Mouse (Mus musculus) retina, embryonic 14.5 days (tissue): Measurements from ENCODE around the gene Nme7.

ENCODE experiments used
- DNase-seq: peaks from one replicate; pipeline ENCODE4 v3.0.0-alpha.2; 2015; ENCODE audit warnings: low spot score

The Nme7 gene

DNA sequence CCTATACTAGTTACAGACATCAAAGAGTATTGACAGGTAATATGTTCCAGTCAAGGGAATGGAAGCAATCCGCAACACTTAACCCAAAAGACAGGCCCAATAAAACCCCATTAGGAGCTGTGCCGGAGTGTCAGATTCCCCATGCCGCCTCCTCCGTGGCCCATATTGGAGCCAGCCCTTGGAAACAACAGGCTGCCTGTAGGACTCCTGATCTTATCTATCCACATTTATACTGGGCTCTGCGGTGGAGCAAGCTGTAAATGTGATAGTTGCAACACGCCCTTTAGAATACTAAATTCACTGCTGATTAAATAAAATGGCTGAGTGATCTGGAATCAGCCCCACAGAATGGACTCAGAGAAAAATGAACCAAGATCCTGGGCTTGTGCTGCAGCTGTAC is 130.1 kb downstream of the Nme7 start:
- no peak for DNase-seq

DNA sequence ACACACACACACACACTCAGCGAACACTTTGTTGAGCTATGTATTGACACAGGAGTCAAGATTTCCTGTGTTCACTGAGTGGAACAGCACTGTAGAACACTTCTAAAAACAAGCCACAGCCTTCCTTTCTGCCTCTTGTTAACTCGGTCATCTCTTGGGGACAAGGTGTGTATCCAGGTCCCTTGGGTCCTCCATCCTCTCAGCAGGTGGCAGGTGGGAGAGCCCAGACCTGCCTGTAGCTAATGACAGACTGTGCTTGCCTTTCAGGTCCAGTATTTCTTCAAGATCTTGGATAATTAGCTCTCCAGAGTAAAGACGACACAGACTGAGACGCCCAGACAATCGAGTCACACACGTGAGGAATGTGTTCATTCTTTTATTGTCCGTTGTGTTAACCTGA is 132.8 kb downstream of the Nme7 start:
- no peak for DNase-seq

DNA sequence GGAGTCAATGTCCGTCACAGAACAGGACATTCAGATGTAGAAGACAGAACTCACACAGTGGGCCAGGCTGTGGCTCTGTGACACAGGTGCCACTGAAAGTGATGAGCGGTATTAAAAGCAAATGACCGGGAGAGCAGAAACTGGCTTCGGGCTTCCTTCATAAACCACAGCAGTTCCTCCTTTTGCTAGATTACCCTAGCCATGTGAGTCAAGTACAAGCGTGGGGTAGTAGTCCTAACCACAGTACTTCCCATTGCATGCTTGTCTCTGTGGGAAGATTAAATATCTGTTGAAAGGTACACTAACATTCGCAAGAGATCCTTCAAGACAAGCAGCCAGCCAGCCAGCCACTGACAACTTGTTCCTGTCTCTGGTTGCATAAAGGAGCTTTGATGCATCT is 136.3 kb downstream of the Nme7 start:
- DNase-seq = no peak

DNA sequence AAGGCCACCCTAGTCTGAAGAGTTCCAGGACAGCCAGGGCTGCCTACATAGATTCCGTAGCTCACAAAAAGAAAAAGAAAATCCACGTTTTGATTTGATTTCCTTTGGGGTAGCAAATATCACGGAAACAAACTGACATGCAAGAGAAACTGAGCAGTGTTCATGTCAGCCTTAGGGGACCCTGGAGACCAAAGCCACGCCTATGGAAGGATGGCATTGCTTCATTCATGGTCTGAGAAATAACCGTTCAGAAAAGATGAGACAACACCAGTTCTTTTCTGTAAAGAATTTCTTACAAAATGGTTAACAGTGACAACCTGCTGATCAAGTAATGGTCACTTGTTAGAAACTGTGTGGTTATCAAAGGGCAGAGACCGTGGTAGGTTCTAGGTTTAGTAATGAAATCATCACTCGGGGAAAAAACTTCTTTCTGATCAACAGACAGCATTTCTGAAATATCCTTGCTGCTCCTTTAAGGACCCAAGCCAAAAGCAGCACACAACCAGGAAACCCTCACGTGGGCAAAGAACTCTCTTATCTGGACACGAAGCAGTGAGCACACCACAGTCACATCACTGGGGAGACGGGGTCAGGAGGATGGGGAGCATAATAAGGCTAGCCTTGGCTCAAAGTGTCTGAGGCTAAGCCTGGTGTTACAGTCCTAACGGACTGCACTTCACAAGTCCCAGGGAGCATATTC is 136.9 kb downstream of the Nme7 start:
- DNase-seq = no peak

DNA sequence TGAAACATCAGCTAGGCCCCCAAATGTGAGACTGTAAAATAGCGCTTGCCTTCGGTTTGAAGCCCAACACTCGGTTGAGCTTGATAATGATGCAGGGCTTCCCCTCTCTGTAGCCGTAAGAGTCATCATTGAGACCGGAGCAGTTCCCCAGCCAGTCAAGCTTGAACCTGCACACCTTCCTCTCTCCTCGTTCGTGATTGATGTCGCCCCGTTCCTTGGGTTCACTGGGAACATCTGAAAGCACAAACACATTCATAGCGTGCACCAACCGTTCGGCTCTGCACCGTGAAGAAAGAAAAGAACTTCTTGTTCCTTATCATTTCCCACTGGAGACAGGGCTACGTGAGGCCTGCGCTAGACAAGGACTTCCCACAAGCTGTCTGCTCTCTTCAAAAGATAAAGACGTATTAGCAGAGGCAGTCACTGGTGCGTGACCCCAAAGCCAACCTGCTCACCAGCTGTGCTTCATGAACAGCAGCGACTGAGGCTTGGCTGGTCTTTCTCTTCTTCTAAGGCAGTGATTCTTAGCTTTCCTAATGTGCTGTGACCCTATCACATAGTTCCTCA is 137.6 kb downstream of the Nme7 start:
- DNase-seq = no peak

DNA sequence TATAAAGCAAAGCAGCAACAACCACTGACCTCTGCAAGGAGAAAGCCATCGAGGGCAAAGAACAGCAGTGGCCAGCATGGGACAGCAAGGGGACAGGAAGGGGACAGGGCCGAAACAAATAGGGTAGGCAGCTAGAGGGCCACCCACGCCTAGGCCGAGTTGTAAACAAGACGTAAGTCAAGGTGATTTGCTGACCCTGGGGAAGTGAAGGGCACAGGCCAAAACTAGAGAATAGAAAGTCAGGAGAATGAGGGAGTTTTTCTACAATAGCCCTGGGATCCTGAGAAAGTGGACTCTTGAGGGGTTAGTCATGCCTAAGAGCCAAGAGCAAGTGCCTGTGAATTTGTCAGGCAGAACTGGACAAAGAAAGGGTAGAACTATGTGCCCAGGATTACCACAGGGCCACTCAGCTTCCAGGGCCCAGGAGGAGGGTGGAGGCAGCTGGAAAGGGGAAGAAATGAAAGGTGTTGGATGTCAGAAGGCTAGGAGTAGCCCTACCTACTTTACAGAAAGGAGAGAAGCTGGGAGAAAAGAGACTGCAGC is 141.8 kb downstream of the Nme7 start:
- DNase-seq = no peak

DNA sequence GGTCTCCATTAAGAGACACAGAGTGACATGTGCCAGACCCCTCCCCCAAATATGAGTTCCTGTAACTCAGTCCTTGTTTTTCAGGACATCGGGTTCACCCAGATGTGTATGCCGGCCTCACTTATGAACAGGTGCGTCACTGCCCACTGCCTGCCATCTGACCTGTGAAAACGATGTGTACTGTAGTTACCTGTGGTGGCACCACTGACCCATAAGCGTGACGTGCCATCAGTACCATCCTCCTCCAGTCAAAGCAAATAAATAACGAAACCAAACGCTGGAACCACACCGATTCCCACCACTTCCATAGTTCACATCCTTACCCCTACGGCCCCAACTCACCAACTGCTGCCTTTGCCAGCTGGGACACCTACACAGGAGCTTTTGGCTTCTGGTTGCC is 142.6 kb downstream of the Nme7 start:
- DNase-seq = no peak

DNA sequence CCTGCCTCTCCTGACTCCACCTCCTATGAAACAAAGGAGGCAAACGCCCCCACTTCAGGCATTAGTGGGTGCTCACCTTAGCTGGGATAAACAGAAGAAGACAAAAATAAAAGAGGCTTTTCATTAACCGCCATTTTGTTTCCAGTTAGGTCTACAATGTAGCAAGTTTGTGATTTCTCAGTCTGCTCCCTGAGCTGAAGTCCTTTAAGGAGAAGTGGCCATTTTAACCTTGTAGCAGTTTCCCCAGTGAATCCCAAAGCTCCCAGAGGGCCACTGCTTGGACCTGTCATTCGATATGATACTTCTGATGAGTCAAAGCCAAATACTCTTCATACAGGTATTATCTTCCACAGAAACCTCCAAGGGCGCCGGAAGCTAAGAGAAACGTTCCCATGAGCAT is 143.6 kb downstream of the Nme7 start:
- no peak for DNase-seq

DNA sequence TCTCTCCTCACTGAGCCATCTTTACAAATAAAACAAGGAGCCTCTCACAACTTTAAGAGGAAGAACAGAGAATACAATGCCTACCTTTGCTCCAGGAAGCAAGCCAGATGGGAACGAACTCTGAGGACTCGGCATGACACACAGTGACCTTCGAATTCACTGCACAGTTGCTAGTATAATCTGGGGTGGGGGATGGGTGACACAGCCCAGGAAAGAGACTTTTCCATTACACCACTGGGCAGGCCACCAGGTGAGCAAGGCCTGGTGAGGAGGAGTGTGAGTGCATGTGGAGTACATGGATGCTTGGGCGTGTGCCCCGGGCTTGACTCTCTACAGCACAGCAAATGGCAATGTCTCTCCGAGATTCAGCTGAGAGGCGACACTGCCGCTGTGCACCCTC is 145.7 kb downstream of the Nme7 start:
- no peak for DNase-seq

DNA sequence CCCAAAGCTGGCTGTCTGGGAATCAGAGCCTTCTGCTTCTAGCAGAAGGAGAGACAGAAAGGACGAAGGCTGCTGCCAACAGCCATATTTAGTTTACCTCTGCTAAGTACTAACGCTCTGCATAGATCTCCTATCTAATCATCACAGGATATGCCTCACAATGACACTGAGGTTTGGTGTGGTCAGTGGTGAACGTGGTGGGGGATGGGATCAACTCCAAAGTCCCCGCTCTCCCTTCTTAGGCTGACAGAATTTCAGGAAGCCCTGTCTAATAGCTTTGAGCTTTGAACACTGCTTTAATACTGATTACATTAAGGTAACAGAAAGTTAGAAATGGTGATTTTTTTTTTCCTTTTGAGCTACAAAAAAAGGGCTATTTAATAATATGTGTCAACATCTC is 146.3 kb downstream of the Nme7 start:
- no peak for DNase-seq

DNA sequence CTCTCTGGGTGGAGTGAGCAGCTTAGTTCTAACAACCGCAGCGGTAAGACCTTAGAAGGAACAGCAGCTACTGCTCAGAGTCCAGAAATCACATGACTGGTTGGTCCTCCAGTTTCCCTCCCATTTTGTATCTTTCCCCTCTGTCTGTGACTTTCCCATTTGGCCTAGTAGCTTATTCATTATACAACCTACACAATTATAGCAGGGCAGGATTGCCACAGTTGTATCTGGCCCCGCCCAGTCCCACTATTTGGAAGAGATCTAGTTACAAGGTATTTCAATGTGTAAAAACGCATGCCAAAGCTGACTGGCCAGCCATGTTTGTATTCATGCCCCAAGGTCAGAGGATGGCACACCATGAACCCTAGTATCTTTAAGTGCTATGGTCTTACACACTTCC is 146.7 kb downstream of the Nme7 start:
- no peak for DNase-seq

DNA sequence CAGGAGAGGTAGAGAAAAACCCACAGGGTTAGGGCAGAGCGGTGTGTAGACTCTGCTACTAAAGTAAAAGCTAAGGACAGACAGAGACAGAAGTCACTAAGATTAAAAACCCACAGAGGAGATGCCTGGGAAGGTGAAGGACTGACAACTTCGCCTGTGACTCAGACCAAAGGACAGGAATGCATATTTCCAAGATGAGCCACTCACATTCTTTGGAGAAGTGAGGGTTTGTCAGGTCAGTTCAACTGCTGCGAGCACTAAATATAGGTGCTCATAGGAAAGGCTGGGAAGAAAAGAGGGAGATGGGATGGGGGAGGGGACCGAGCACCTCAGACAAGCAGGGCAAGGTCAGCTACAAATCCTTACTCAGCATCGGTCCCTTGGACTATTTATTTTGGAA is 147.4 kb downstream of the Nme7 start:
- DNase-seq = no peak

DNA sequence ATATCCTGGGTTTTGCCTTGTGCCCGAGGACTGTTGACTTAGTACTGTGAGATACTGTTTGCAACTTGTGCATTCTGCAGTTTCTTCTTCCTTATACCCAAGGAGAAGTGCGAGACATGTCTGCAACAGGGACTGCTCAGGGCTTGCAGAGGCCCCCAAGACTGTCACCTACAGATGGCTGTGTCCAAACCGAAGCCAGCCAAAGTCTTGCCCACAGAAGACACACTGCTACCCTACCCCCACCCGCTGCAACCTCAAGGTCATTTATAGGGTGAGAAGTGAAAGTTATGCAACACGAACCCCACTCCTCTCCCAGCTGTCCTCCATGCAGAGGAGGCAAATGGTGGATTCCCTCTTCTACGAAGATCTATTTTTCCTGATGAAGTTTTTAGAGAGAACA is 148.7 kb downstream of the Nme7 start:
- DNase-seq = no peak

DNA sequence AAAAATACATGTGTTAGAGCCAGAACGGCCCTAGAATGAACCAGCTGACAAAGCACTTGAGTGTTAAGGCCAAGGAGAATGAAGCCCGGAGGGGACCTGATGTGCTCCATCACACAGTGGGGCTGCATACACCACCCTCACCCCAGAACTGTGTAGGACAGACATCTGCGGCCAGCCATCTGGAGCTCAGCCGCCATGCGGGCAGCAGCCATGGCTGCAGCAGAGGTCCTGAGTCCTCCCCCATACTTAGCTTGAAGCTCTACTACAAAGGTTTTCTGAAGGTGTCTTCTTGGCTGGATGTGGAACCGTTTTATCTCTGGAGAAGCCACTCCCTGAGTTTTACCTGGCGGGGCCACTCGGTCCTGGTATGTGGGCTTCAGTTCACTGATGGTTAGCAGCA is 149.2 kb downstream of the Nme7 start:
- no peak for DNase-seq

DNA sequence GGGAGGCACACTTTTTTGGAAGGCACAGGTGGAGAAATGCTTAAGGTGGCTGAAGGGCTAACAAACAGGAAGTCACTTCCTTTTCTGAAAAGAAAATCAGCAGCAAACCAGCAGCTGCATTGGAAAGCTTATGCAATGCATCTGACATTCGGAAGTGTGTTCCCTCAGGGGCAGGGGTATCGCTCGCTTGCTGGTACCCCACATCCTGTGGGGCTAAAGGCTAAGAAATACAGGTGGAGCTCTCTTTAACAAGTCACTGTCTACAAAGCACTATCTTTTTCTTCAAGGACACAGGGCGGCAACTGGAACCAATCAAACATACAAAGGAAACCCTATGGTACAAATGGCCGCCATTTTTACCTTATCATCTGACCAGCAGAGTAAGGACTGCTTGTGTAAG is 149.8 kb downstream of the Nme7 start:
- no peak for DNase-seq

DNA sequence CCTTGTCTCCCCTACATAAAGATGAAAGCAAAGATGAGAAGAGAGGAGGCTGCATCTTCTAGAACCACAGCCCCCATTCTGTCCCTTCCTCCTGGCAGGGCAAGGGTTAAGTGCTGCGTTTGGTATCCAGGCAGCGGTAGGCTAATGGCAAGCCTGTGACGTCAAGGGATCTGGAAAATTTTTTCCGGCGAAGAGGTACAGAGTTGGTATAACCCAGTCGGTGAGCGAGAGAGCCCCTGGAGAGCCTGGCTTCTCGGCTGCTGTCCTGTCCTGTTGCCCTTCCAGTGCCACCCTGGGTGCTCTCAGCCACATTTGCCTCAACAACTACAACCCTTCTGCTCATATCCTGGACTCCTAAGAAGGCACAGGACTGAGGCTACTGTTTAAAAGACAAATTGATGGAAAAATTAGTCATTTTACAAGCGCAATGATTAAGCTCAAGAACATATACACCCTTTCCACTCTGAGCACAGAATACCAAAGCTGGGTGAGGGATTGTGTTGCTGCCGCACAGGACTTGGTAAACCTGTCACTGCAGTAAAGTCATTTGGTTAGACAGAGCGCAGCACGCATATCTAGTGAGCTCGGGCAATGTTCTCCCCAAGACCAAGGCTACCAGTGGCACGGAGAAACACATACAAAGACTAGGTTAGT is 151.0 kb downstream of the Nme7 start:
- DNase-seq = peak; percentile 59

DNA sequence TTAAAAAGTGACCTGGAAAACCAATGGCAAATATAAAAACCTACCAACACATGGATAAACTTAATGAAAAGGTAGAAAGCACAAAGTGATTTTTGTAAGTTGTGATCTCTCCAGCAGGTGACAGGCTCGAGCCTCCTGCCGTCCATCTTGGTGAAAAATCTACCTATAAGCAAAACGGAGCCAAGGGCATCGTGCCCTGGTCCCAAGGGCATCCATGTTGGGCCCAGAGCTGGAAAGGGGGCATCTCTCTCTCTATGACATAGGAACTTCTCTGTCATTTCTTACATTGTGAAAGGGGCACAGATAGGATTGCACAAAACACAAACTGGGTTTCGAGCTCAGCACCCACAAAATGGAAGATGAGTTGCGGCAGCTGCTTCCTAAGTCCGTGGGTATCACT is 151.7 kb downstream of the Nme7 start:
- DNase-seq = no peak

DNA sequence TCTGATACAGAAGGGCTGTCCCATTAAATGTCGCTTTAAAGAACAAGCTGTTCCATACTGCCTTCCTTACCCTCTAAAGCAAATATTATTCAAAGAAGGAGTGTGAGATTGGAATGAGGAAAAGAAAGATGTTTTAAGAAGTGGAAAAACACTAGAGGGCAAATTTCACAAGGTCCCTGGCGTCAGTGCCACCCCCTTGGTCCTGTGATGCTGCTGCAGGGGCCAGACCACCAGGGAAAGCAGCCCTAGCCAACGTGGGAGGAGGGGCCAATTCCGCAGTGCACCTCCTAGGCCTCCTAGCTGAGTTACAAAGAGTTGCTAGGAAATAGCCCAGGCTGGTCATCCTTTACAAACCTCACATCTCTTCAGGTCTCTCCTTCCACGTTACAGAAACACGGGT is 152.1 kb downstream of the Nme7 start:
- no peak for DNase-seq

DNA sequence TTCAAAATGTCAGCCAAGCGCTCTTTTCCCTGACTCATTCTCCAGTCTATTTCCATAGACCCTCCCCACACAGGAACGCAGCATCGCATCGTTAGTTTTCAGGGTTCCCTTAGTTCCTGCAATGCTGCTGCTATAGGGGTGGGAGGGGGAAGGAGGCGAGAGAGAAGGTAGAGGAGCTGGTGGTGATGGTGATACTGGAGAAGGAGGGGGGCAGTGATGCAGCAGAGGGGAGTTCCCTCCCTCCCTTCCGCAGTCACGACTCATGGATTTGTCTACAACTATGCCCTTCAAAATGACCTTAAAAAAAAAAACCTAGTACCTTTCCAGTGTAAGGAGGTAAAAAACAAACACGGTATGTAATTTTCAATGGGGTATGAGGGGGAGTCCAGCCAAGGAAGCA is 152.8 kb downstream of the Nme7 start:
- no peak for DNase-seq

DNA sequence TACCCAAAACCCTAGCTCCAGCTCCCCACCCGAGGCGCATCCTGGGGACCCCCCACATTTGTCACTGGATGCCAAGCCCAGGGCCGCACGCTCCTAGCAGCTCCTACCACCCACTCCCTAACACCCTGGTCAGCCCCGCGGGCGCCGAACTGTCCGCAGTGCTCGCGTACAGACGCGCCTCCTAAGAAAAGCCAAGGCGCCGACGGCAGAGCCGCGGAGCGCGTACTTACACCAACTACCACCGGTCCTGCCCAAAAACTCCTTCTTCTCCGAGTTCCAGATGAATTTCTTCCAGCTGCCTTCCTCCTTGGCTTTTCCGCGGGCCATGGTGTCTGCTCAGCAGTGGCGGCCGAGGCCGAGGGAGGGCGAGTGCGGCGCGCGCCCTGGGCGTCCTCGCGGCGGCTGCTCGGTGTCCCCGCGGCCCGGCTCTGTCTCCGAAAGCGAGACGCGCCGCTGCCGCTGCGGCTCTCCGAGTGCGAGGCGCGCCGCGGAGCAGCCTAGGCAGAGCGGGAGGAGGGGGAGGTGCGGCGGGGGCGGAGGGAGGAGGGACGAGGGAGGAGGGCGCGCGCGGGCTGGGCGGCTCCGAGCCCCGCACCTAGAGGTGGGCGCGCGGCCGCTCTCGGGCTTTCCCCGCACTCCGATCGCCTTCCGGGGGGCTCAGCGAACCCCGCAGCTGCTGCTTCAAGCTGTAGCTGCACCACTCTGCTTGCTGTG is 153.8 kb downstream of the Nme7 start:
- DNase-seq = peak; percentile 74

DNA sequence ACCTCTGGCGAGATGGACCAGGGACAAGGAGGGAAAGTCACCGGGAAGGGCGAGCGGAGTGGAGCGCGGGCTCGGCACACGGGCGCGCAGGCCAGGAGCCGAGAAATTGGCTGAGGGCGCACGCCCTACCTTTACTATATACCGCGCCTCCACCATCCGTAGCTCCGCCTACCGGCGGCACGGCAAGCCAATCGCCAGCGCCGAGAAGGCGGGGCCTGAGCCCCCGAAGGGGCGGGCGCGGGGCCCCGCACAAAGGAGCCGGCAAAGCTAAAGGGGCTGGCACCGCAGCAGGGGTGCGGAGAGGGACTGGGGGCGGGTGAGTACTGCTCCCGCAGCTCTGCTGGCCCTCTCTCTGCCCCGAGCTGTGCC is 154.3 kb downstream of the Nme7 start, which contains the start of gene Atp1b1:
Gene Atp1b1, minus strand, starts transcription at position 111 of the 369 bp plus-strand sequence.
- DNase-seq = peak; percentile 87

DNA sequence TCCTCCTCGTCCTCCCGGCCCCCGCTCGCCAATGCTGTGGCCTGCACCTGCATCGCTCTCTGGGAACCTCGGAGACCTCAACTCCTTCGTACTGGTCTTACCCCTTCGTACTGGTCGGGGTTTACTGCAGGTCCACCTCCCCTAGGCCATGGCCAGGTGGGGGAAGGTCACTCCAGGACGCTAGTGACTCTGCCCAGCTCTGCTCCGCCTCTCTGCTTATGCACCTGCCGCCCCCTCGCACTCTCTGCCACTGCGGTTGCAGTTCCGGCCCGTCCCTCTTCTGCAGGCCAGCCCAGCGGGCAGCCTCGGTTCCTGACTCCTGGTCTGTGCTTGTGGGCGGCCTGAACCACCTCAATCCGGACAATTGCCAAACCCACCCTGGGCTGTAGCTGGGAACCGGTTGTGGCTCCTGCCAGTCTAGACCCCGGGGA is 154.7 kb downstream of the Nme7 start:
- no peak for DNase-seq
